Mouse (Mus musculus): ENCODE measurements around the gene Olfr790.

The Olfr790 gene

GRCm38 (mm10) chr10:129498192-129498591, at the start of gene Olfr790:
TSS of gene Olfr790 (plus strand) at chr10:129498492.
- no peak for DNase-seq

- no peak for DNase-seq
Observed at GRCm38 (mm10) chr10:129461562-129461961, 36.7 kb upstream of the Olfr790 start, which contains the start of gene Olfr787. TSS of gene Olfr787 (plus strand) at chr10:129461862.

- no peak for DNase-seq
Observed at GRCm38 (mm10) chr10:129470698-129471097, 27.6 kb upstream of the Olfr790 start, which contains the start of gene Olfr788. TSS of gene Olfr788 (plus strand) at chr10:129470998.

- DNase-seq = no peak
Observed at GRCm38 (mm10) chr10:129473256-129473655, 25.0 kb upstream of the Olfr790 start.

GRCm38 (mm10) chr10:129473723-129474122, 24.6 kb upstream of the Olfr790 start:
- no peak for DNase-seq

- no peak for DNase-seq
Observed at GRCm38 (mm10) chr10:129484452-129484851, 13.8 kb upstream of the Olfr790 start, which contains the start of gene Olfr789. TSS of gene Olfr789 (plus strand) at chr10:129484752.

- peak; percentile 4 for DNase-seq
Observed at GRCm38 (mm10) chr10:129490101-129490500, 8.2 kb upstream of the Olfr790 start.

GRCm38 (mm10) chr10:129521492-129521891, 23.2 kb downstream of the Olfr790 start, which contains the start of gene Olfr791:
TSS of gene Olfr791 (plus strand) at chr10:129521792.
- no peak for DNase-seq

- DNase-seq = no peak
Observed at GRCm38 (mm10) chr10:129538862-129539261, 40.6 kb downstream of the Olfr790 start, which contains the start of gene Olfr792. TSS of gene Olfr792 (plus strand) at chr10:129539162.

GRCm38 (mm10) chr10:129549354-129549753, 51.1 kb downstream of the Olfr790 start:
- peak; percentile 2 for DNase-seq
